Mouse (Mus musculus): ENCODE measurements around the gene Actn1.

GRCm38 (mm10) chr12:80269303-80269702 is 9.1 kb upstream of the Actn1 start:
- no peak for TF ChIP-seq CTCF (IDR thresholded peaks at IDR 0.05; ENCODE audit: low read depth, low read length)
- TF ChIP-seq EP300 (IDR thresholded peaks at IDR 0.05; ENCODE audit: insufficient read depth, low read depth, low read length), result no peak
- TF ChIP-seq POLR2A (IDR thresholded peaks at IDR 0.05; ENCODE audit: insufficient read depth, low read length), result no peak
